ENCODE assay signal across 8 mouse cellular contexts in genomic region chr11:95712563-95713224, GRCm38 (mm10). TPM values are rescaled to one million over a fixed set of nuclear protein-coding genes. Genes with fewer than 3 reads are reported as not detected.
DNase-seq lines count a peak whose midpoint lies in the region; ATAC-seq and TF ChIP-seq lines count a peak whose summit lies in the region.

Zfp652 (plus strand) TSS chr11:95712673.

- peak within 1 kb of the TSS; percentile 94 for H3K27ac ChIP-seq in heart, embryonic 13.5 days (replicated peaks)
- peak within 1 kb of the TSS; percentile 61 for H3K27ac ChIP-seq in liver, embryonic 14.5 days
- peak within 1 kb of the TSS; percentile 95 for H3K27ac ChIP-seq in neural tube, embryonic 11.5 days (ENCODE audit: low read depth, low read length)
- H3K27ac ChIP-seq in stomach, postnatal 0 days (replicated peaks), result peak within 1 kb of the TSS; percentile 99

- DNase-seq in CD4-positive, CD25-positive, alpha-beta regulatory T cell, adult 2 months (ENCODE audit: low read depth, low spot score), result peak; percentile 97
- DNase-seq in brain, embryonic 18.5 days (ENCODE audit: low read depth, low spot score), result peak; percentile 74
- peak; percentile 92 for DNase-seq in kidney, postnatal 10 days
- DNase-seq in liver, embryonic 14.5 days (ENCODE audit: low read depth in 3 of 3, low spot score in 3 of 3), result peak; percentile 77 to 83 (median 79)
- DNase-seq in neural tube, embryonic 11.5 days (ENCODE audit: low spot score), result peak; percentile 90
- peak; percentile 96 for DNase-seq in stomach, postnatal 0 days (ENCODE audit: low spot score)

- TF ChIP-seq EP300 in liver, embryonic 14.5 days (IDR thresholded peaks at IDR 0.05; ENCODE audit: low read depth), result 0 out of 2 replicates have a peak, but pooled peaks have one; percentile 31
- no peak for TF ChIP-seq EP300 in stomach, postnatal 0 days (optimal IDR thresholded peaks at IDR 0.05)

- H3K9me3 ChIP-seq in heart, embryonic 13.5 days, result no peaks in the 10 kb centered on the region
- no peaks in the 10 kb centered on the region for H3K9me3 ChIP-seq in liver, embryonic 14.5 days (ENCODE audit: control insufficient read depth, low read length)
- no peaks in the 10 kb centered on the region for H3K9me3 ChIP-seq in neural tube, embryonic 11.5 days (ENCODE audit: control insufficient read depth, low read length)
- H3K9me3 ChIP-seq in stomach, postnatal 0 days (ENCODE audit: control insufficient read depth, low read length), result no peaks in the 10 kb centered on the region

- peak within 1 kb of the TSS; percentile 98 for H3K9ac ChIP-seq in heart, embryonic 13.5 days
- H3K9ac ChIP-seq in liver, embryonic 14.5 days (replicated peaks), result peak within 1 kb of the TSS; percentile 95
- peak within 1 kb of the TSS; percentile 89 for H3K9ac ChIP-seq in neural tube, embryonic 11.5 days (ENCODE audit: low read length)
- H3K9ac ChIP-seq in stomach, postnatal 0 days (ENCODE audit: low read length), result peak within 1 kb of the TSS; percentile 96

- peak within 1 kb of the TSS; percentile 97 for H3K4me3 ChIP-seq in heart, embryonic 13.5 days
- H3K4me3 ChIP-seq in liver, embryonic 14.5 days (ENCODE audit: insufficient read depth in 1 of 2, low read depth in 2 of 2, low read length in 2 of 2), result peak within 1 kb of the TSS; percentile 71 to 80
- H3K4me3 ChIP-seq in neural tube, embryonic 11.5 days (ENCODE audit: low read depth, low read length), result peak within 1 kb of the TSS; percentile 89
- H3K4me3 ChIP-seq in stomach, postnatal 0 days (ENCODE audit: low read depth, low read length), result peak within 1 kb of the TSS; percentile 74

- TF ChIP-seq CTCF in liver, embryonic 14.5 days (IDR thresholded peaks at IDR 0.05; ENCODE audit: low read depth), result no peak
- TF ChIP-seq CTCF in stomach, postnatal 0 days (IDR thresholded peaks at IDR 0.05; ENCODE audit: low read depth), result no peak

- no peaks in the 10 kb centered on the region for H3K27me3 ChIP-seq in heart, embryonic 13.5 days (replicated peaks)
- no peaks in the 10 kb centered on the region for H3K27me3 ChIP-seq in liver, embryonic 14.5 days (ENCODE audit: control insufficient read depth, insufficient read depth, low read length)
- no peaks in the 10 kb centered on the region for H3K27me3 ChIP-seq in neural tube, embryonic 11.5 days (ENCODE audit: control insufficient read depth, insufficient read depth, low read length)
- no peaks in the 10 kb centered on the region for H3K27me3 ChIP-seq in stomach, postnatal 0 days (ENCODE audit: control insufficient read depth, insufficient read depth, low read length)

- peak; percentile 85 for ATAC-seq in erythroid progenitor cell, adult 5-6 weeks (replicated peaks; ENCODE audit: low FRiP score, poor library complexity, severe bottlenecking)
- peak; percentile 84 for ATAC-seq in heart, embryonic 13.5 days (ENCODE audit: extremely low read depth, insufficient number of reproducible peaks, low FRiP score, low TSS enrichment)
- peak; percentile 86 for ATAC-seq in liver, embryonic 14.5 days (ENCODE audit: insufficient read depth)
- ATAC-seq in neural tube, embryonic 11.5 days (ENCODE audit: insufficient read depth, low FRiP score, low TSS enrichment), result peak; percentile 87
- peak; percentile 92 for ATAC-seq in stomach, postnatal 0 days (ENCODE audit: low FRiP score, low TSS enrichment)

- under 1% methylated on average over 55 of the region's 103 CpGs for WGBS in heart, embryonic 13.5 days
- under 1% methylated on average over 51 of the region's 103 CpGs for WGBS in liver, embryonic 14.5 days (ENCODE audit: insufficient replicate concordance)
- WGBS in neural tube, embryonic 11.5 days, result 0% methylated on average over 20 of the region's 103 CpGs
- WGBS in stomach, postnatal 0 days, result under 1% methylated on average over 34 of the region's 103 CpGs

- H3K4me1 ChIP-seq in heart, embryonic 13.5 days, result peaks cover 32% of the 10 kb centered on the region
- peaks cover 31% of the 10 kb centered on the region in 2 experiments for H3K4me1 ChIP-seq in liver, embryonic 14.5 days (replicated peaks; ENCODE audit: control insufficient read depth in 2 of 2, insufficient read depth in 2 of 2, low read length in 1 of 2)
- H3K4me1 ChIP-seq in neural tube, embryonic 11.5 days (ENCODE audit: control insufficient read depth, insufficient read depth, low read length), result peaks cover 11% of the 10 kb centered on the region
- no peaks in the 10 kb centered on the region for H3K4me1 ChIP-seq in stomach, postnatal 0 days (replicated peaks; ENCODE audit: control insufficient read depth, insufficient read depth)

- H3K36me3 ChIP-seq in heart, embryonic 13.5 days, result no peaks in the 10 kb centered on the region
- H3K36me3 ChIP-seq in liver, embryonic 14.5 days (replicated peaks; ENCODE audit: control insufficient read depth, insufficient read depth, low read depth), result no peaks in the 10 kb centered on the region
- H3K36me3 ChIP-seq in neural tube, embryonic 11.5 days (ENCODE audit: control insufficient read depth, insufficient read depth, low read length), result no peaks in the 10 kb centered on the region
- no peaks in the 10 kb centered on the region for H3K36me3 ChIP-seq in stomach, postnatal 0 days (ENCODE audit: control insufficient read depth, insufficient read depth, low read length)

- peak within 1 kb of the TSS; percentile 97 for H3K4me2 ChIP-seq in heart, embryonic 13.5 days
- peak within 1 kb of the TSS; percentile 77 for H3K4me2 ChIP-seq in liver, embryonic 14.5 days (ENCODE audit: low read depth)
- peak within 1 kb of the TSS; percentile 90 for H3K4me2 ChIP-seq in neural tube, embryonic 11.5 days (ENCODE audit: low read depth)
- H3K4me2 ChIP-seq in stomach, postnatal 0 days (replicated peaks; ENCODE audit: low read depth), result peak within 1 kb of the TSS; percentile 85

RNA-seq across cellular contexts. Expression of gene Zfp652, which starts in this region (rescaled TPM):
- total RNA-seq in erythroid progenitor cell, adult 5-6 weeks (2015; ENCODE audit: low replicate concordance), result 12.3 and 22.6 TPM in 2 replicates
- 9.0 and 23.0 TPM in 2 replicates for total RNA-seq in erythroid progenitor cell, adult 5-6 weeks (2017; ENCODE audit: low replicate concordance)
- 10.0 and 13.0 TPM in 2 replicates for polyA plus RNA-seq in heart, embryonic 13.5 days (2015; fragmentation: Nextera tagmentation; extraction: Ambion mirVana)
- 5.3 and 5.4 TPM in 2 replicates for polyA plus RNA-seq in liver, embryonic 14.5 days (2012; rRNA removed)
- polyA plus RNA-seq in liver, embryonic 14.5 days (2014; fragmentation: Nextera tagmentation; extraction: Ambion mirVana), result 3.2 and 3.7 TPM in 2 replicates
- 11.9 and 12.3 TPM in 2 replicates for polyA plus RNA-seq in neural tube, embryonic 11.5 days (2014; fragmentation: Nextera tagmentation; extraction: Ambion mirVana)
- polyA plus RNA-seq in stomach, postnatal 0 days (2015; fragmentation: Nextera tagmentation; extraction: Ambion mirVana), result 10.0 and 10.2 TPM in 2 replicates

Comparison
In these comparisons a context has a peak if more than half of its experiments do, and no peak if none do; other contexts are left out.
1. Peak in every context shown above with its lines: DNase-seq, ATAC-seq, H3K4me3 ChIP-seq and H3K27ac ChIP-seq.